Mouse (Mus musculus): ENCODE data around the gene Capza2. TPM values are rescaled to one million over a fixed set of nuclear protein-coding genes. Genes with fewer than 3 reads are reported as not detected.
"Not testable (repeated sequence)": the region's sequence is repeated elsewhere in the genome, so short reads cannot be mapped to it uniquely, and the experiment has no call there.

Gene Capza2
- polyA plus RNA-seq, 1 experiment from 2014 or later, result 246 TPM

GRCm38 (mm10) chr6:17692647-17693046, 56.6 kb downstream of the Capza2 start, which contains the start of gene St7:
Gene St7, plus strand, starts transcription at chr6:17692933.
- H3K27ac ChIP-seq (ENCODE audit: low read length), result peak within 1 kb of the TSS; percentile 77; the same call in 1 of the 2 replicates
- H3K4me3 ChIP-seq (ENCODE audit: low read depth, low read length), result peak within 1 kb of the TSS; percentile 79
- WGBS, result 87% methylated on average over 7 of the region's 7 CpGs
- H3K27me3 ChIP-seq (ENCODE audit: control insufficient read depth, insufficient read depth, low read depth, low read length), result no peaks in the 10 kb centered on the region; the same call in 1 of the 2 replicates
- H3K4me2 ChIP-seq (ENCODE audit: low read length), result peak within 1 kb of the TSS; percentile 95
- peak within 1 kb of the TSS; percentile 82 for H3K9ac ChIP-seq (ENCODE audit: low read depth, low read length)
- H3K4me1 ChIP-seq (ENCODE audit: control insufficient read depth, insufficient read depth, low read length), result peaks cover 6% of the 10 kb centered on the region; the same call in 1 of the 2 replicates
- no peaks in the 10 kb centered on the region for H3K36me3 ChIP-seq (ENCODE audit: control insufficient read depth, insufficient read depth, low read length)
- no peaks in the 10 kb centered on the region for H3K9me3 ChIP-seq (replicated peaks; ENCODE audit: control insufficient read depth, low read length, poor library complexity, severe bottlenecking)
- no peak for ATAC-seq

- Histone ChIP-seq H3K27ac (ENCODE audit: low read length) (peak overlapping the region; percentile 77), H3K36me3 (ENCODE audit: control insufficient read depth, insufficient read depth, low read length) (no peaks in the 10 kb centered on the region), H3K4me1 (ENCODE audit: control insufficient read depth, insufficient read depth, low read length) (peaks cover 6% of the 10 kb centered on the region; the same call in 1 of the 2 replicates), H3K9ac (ENCODE audit: low read depth, low read length) (peak overlapping the region; percentile 82), H3K9me3 (replicated peaks; ENCODE audit: control insufficient read depth, low read length, poor library complexity, severe bottlenecking) (no peaks in the 10 kb centered on the region), H3K4me2 (ENCODE audit: low read length) (peak overlapping the region; percentile 95), H3K4me3 (ENCODE audit: low read depth, low read length) (peak overlapping the region; percentile 79), H3K27me3 (ENCODE audit: control insufficient read depth, insufficient read depth, low read depth, low read length) (no peaks in the 10 kb centered on the region; the same call in 1 of the 2 replicates)
- whole genome bisulfite sequencing, result under 1% methylated on average over 66 of the region's 97 CpGs
- ATAC-seq, result peak; percentile 91
Observed at GRCm38 (mm10) chr6:17693726-17694549, 57.9 kb downstream of the Capza2 start.

DNA sequence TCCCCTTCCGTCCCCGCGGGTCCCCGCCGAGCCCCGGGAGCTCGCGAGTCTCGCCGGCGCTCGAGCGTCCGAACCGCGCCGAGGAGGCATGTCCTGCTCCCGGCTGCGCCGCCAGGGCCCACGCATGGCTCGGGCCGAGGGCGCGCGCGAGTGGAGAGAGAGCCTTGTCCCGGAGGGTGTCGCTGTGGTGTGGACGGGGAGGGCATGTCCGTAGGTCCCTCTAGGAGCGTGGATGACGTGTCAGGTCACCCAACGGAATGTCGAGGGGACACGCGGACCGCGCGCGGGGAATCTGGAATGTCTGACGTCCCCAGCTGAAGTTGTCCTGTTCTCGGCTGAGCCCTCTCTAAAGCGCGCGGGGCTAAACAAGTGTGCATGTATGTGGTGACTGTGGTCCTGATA, 58.5 kb downstream of the Capza2 start:
- peak; percentile 90 for ATAC-seq
- H3K4me2 ChIP-seq (ENCODE audit: low read length), result peak overlapping the region; percentile 95
- H3K4me3 ChIP-seq (ENCODE audit: low read depth, low read length), result peak overlapping the region; percentile 79
- peak overlapping the region; percentile 82 for H3K9ac ChIP-seq (ENCODE audit: low read depth, low read length)
- no peaks in the 10 kb centered on the region for H3K36me3 ChIP-seq (ENCODE audit: control insufficient read depth, insufficient read depth, low read length)
- H3K27me3 ChIP-seq (ENCODE audit: control insufficient read depth, insufficient read depth, low read depth, low read length), result no peaks in the 10 kb centered on the region; the same call in 1 of the 2 replicates
- under 1% methylated on average over 34 of the region's 46 CpGs for WGBS
- H3K27ac ChIP-seq (ENCODE audit: low read length), result peak overlapping the region; percentile 77; the same call in 1 of the 2 replicates
- peaks cover 6% of the 10 kb centered on the region; the same call in 1 of the 2 replicates for H3K4me1 ChIP-seq (ENCODE audit: control insufficient read depth, insufficient read depth, low read length)
- no peaks in the 10 kb centered on the region for H3K9me3 ChIP-seq (replicated peaks; ENCODE audit: control insufficient read depth, low read length, poor library complexity, severe bottlenecking)

- H3K4me1 ChIP-seq (ENCODE audit: control insufficient read depth, insufficient read depth, low read length), result peaks cover 6% of the 10 kb centered on the region; the same call in 1 of the 2 replicates
- H3K36me3 ChIP-seq (ENCODE audit: control insufficient read depth, insufficient read depth, low read length), result no peaks in the 10 kb centered on the region
- ATAC-seq, result no peak
- no peaks in the 10 kb centered on the region for H3K9me3 ChIP-seq (replicated peaks; ENCODE audit: control insufficient read depth, low read length, poor library complexity, severe bottlenecking)
- no peaks in the 10 kb centered on the region; the same call in 1 of the 2 replicates for H3K27me3 ChIP-seq (ENCODE audit: control insufficient read depth, insufficient read depth, low read depth, low read length)
- H3K27ac ChIP-seq (ENCODE audit: low read length), result no peak overlapping the region
- no peak overlapping the region for H3K9ac ChIP-seq (ENCODE audit: low read depth, low read length)
- WGBS, result 41% methylated on average over 5 of the region's 5 CpGs
- no peak overlapping the region for H3K4me3 ChIP-seq (ENCODE audit: low read depth, low read length)
- 0 out of 2 replicates have a peak overlapping the region, but pooled peaks have one; percentile 2 for H3K4me2 ChIP-seq (ENCODE audit: low read length)
Observed at GRCm38 (mm10) chr6:17696321-17696734, 60.3 kb downstream of the Capza2 start.

DNA sequence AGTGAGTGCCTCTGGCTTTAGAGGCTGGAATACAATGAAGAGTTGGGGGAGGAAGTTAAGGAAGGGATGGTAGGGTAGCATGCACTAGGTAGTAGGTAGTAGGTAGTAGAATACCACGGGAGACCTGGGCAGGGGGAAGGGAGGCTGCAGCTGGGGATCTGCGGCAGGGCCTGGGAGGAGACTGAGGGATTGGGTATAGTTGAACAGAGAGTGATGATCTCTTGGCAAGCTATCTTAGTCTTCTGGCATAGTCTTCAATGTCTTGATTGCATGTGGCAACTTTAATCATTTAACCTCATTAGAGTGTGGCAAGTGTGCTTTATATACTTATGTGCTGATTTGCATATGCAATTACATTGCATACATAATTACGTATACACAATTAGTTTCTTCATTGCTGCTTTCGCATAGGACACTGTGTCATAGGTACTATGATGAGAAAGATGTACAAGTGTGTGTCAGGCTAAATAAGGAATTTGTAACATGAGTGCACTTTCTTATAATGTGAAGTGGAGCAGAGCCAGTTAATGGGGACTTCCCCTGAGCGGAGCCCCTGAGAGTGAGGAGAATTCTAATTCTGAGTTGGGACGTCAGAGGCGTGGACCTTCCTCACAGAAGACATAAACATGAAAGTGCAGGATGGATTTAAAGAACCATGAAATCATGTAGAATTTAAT, 65.0 kb downstream of the Capza2 start:
- H3K36me3 ChIP-seq (ENCODE audit: control insufficient read depth, insufficient read depth, low read length), result no peaks in the 10 kb centered on the region
- no peaks in the 10 kb centered on the region for H3K4me1 ChIP-seq (ENCODE audit: control insufficient read depth, insufficient read depth, low read length)
- no peaks in the 10 kb centered on the region for H3K9me3 ChIP-seq (replicated peaks; ENCODE audit: control insufficient read depth, low read length, poor library complexity, severe bottlenecking)
- WGBS, result 52% methylated on average over 7 of the region's 7 CpGs
- ATAC-seq, result 0 out of 2 replicates have a peak, but pooled peaks have one; percentile 25
- H3K27ac ChIP-seq (ENCODE audit: low read length), result no peak overlapping the region
- H3K9ac ChIP-seq (ENCODE audit: low read depth, low read length), result no peak overlapping the region
- no peaks in the 10 kb centered on the region for H3K27me3 ChIP-seq (ENCODE audit: control insufficient read depth, insufficient read depth, low read depth, low read length)
- no peak overlapping the region for H3K4me2 ChIP-seq (ENCODE audit: low read length)
- no peak overlapping the region for H3K4me3 ChIP-seq (ENCODE audit: low read depth, low read length)

GRCm38 (mm10) chr6:17704038-17704437, 68.0 kb downstream of the Capza2 start:
- not testable (repeated sequence) for ATAC-seq; H3K27me3 ChIP-seq (ENCODE audit: control insufficient read depth, insufficient read depth, low read depth, low read length); H3K4me3 ChIP-seq (ENCODE audit: low read depth, low read length); H3K9ac ChIP-seq (ENCODE audit: low read depth, low read length); H3K36me3 ChIP-seq (ENCODE audit: control insufficient read depth, insufficient read depth, low read length); H3K4me2 ChIP-seq (ENCODE audit: low read length); H3K27ac ChIP-seq (ENCODE audit: low read length); H3K4me1 ChIP-seq (ENCODE audit: control insufficient read depth, insufficient read depth, low read length); H3K9me3 ChIP-seq (replicated peaks; ENCODE audit: control insufficient read depth, low read length, poor library complexity, severe bottlenecking)
- 85% methylated on average over 1 of the region's 1 CpGs for WGBS

DNA sequence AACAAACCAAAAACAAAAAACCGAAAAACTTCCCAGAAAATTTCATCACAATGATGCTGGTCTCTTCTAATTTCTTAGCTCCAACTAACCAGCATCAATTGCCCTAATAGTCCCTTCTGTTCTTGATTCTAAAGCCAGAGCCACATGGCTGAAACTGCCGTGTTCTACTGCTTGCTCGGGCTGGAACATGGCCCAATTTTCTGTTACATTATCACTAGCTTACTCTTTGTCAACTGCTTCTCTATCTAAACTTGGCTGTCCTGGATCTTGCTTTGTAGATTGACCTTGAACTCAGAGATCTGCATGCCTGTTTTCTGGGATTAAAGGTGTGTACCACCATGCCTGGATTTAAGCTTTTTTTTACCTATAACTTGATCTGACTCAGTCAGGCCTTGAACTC, 69.9 kb downstream of the Capza2 start:
- no peaks in the 10 kb centered on the region for H3K4me1 ChIP-seq (ENCODE audit: control insufficient read depth, insufficient read depth, low read length)
- H3K36me3 ChIP-seq (ENCODE audit: control insufficient read depth, insufficient read depth, low read length), result no peaks in the 10 kb centered on the region
- no peak overlapping the region for H3K27ac ChIP-seq (ENCODE audit: low read length)
- no peak overlapping the region for H3K4me2 ChIP-seq (ENCODE audit: low read length)
- no peak overlapping the region for H3K9ac ChIP-seq (ENCODE audit: low read depth, low read length)
- 89% methylated on average over 3 of the region's 3 CpGs for WGBS
- no peak overlapping the region for H3K4me3 ChIP-seq (ENCODE audit: low read depth, low read length)
- no peaks in the 10 kb centered on the region for H3K27me3 ChIP-seq (ENCODE audit: control insufficient read depth, insufficient read depth, low read depth, low read length)
- no peak for ATAC-seq
- no peaks in the 10 kb centered on the region for H3K9me3 ChIP-seq (replicated peaks; ENCODE audit: control insufficient read depth, low read length, poor library complexity, severe bottlenecking)

Measured in midbrain, embryonic 16.5 days (tissue).